Mouse (Mus musculus) T-cell, adult 2 months (primary cell): ENCODE data around the gene Car12.

Experiments used
- DNase-seq: peaks from one replicate; pipeline ENCODE4 v3.0.0; 2022; ENCODE audit warnings: low spot score

The Car12 gene

DNA sequence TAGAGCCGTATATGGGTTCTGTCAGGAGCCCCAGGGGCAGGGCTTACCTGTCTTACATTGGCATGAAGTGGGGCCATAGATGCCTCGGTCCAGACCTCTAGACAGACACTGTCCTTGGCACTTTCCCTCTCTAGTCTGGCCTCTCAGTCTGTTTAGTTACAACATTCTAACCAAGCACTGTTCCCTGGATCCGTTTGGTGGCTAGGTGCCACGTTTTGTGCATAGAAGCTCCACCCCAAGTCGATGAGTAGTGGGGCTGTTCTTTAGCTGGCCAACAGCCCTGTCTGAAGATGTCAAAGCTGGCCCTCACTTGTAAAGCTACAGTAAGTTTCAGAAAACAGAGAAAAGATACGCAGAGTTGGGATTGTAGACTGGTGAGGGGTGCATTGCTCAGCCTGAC, 2.9 kb upstream of the Car12 start:
- no peak for DNase-seq

DNA sequence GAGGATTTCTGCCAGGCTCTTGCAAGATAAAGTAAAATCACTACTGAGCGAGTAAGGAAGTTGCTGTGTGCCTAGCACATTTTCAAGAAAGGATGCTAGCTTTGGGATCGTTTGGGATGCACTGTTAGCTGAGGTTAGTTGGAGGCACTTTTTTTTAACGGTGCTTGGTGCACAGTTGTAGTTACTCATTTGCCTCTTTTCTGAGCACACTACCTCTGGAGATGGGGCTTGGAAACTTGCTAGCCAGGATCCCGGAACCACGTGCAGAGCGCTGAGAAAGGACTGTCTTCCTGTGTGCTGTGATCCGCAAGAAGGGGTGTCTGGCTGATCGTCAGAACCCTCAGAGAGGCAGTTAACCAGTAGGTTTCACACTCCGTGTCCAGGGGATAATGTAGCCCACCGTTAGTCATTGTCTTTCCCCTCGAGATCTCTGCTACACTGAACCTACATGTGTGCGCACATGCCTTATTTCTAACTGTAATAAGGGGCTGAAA, 583 bp downstream of the Car12 start:
- DNase-seq, result peak; percentile 27

DNA sequence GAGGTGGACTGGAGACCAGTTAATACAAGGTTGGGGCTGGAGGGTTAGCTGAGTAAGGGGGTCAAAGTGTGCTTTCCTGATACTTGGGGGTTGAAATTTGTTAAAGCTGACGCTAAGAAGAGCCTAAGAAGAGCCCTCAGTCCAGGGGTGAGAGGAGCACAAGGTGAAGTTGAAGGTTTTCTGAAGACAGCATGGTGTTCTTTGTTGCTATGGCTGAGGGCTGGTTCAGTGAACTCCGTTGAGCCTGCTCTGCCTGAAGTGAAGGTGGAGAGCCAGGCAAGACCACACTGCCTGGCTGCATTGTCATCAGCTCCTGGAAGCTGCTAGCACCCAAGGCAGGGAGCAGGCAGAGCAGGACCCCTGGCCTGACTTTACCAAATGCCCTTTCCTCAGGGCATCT, 1.9 kb downstream of the Car12 start:
- no peak for DNase-seq

DNA sequence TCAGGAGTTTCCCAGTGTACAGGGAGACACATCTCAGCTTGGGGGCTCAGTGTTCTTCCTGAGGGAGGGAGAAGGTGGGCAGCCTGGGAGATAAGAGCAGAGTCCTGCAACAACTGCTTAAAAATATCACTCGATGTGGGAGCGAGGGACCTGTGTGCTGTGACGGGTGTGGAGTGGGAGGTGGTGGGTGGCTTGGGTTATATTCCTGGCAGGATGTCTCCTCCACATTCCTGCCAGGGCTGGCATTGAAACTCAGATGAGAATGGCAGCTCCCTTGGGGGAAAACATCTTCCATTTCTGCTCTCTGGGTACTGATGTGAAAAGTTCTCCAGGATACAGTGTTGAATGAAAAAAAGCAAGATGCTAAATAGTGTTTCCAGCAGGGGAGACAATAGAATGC, 3.0 kb downstream of the Car12 start:
- no peak for DNase-seq

DNA sequence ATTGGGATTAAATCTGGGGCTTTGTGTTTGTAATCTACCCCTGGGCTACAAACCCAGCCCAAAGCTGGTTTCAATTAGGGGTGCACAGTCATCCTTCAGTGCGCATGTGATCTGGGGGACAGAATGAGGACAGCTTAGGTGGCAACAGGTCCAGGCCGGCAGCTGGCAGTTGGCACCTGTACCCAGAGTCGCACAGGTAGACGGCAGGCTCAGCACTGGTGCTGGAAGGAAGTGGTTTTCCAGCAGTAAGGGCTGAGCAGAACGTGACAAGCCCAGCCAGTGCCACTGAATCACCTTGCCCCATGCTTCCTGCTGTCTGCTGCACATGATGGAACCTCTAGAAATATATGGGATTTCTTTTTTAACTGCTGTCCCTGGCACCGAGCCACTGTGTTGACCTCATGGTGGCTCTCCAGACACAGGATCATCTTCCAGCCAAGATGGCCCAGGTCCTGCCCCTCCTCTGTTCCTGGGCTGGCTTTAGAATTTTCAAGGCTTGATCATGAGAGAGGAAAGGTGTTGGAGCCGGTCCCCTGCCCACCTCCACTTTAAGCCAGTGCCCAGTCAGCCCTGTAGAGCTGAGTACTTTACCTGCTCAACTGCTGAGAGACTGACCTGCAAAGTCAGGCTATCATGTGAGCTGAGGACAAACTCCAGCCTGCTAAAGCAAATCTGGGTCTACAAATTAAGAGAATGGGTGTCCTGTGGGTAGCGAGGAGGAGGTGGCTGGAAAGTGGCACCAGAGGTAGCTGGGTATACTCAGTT, 7.4 kb downstream of the Car12 start:
- DNase-seq, result no peak

DNA sequence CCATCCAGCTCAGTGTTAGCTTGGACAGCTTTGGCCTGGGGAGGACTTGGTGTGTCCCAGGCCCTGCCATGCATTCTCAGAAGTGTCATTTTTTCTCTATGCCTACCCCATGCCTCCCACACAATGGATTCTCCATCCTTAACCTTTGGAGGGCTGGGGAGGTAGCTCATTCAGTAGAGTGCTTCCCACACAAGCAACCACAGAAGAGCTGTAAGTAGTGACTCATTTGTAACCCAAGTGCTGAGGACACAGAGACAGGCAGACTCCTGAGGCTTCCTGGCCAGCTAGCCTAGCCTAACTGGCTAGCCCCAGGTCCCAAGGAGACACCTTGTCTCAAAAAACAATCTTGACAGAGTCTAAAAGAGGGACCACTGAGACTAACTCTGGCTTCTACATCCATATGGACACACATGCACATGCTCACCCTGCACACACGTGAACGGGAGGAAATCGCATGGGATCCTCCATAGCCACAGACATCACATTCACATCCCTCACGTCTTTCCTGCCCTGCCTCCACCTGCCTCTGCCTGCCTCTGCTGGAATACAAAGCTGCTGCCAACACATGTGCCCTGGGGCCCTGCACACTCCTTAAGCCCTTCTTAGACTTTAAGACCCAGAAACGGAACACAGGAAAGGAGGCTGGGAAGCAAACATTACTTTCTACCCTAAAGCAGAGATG, 8.8 kb downstream of the Car12 start:
- DNase-seq, result no peak

DNA sequence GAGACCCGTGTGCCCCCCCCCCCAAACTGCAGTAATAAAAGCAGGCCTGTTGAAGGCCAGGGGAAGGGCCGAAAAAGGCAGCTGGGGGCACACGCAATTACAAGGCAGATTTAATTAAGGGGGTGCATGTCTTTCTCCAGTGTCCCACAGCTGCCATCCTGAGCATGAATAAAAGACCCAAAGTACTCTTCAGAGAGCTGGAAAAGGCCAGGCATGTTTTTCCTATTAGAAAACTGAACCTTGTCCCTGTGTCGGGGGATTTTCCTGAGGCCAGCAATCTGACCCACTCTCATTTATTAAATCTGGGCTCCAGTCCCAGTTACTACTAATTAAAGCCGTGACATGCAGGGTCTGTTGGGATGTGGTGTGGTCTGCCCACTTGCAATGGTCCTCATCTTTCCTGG, 9.4 kb downstream of the Car12 start:
- DNase-seq, result no peak

DNA sequence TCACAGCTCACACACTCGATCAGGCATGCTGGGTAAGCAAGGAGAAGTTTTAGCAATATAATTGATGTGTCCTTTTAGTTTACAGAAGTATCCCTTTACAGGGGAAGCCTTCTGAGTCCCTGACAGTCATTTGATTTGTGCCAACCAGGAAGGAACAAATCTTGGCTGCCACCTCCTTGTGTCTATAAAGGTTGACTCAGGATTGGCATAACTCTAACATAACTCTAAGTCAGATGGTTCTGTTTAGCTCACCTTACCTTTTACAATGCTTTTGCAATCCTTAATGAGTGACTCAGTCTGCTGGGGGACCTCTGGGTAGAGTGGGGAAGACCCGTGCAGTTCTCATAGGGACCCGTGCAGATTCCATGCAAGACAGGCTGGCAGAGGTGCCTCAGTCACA, 12.1 kb downstream of the Car12 start:
- no peak for DNase-seq

DNA sequence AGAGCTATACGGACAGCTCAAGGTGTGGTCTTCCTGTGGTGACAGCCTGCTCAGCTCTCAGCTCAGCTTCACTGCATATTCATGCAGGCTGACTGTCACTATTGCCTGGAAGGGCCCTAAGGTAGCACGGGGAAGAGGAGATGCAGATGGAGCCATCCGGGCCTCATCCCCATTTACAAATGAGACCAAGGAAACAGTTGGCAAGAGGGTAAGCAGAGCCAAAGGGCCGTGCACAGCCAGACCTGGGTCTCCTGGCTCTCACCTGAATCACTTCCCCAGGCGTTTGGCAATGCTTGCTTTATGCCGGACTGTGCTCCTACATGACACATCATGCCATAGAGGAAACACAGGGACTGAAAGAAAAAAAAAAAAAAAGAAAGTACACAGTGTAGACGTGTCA, 13.8 kb downstream of the Car12 start:
- DNase-seq, result no peak

DNA sequence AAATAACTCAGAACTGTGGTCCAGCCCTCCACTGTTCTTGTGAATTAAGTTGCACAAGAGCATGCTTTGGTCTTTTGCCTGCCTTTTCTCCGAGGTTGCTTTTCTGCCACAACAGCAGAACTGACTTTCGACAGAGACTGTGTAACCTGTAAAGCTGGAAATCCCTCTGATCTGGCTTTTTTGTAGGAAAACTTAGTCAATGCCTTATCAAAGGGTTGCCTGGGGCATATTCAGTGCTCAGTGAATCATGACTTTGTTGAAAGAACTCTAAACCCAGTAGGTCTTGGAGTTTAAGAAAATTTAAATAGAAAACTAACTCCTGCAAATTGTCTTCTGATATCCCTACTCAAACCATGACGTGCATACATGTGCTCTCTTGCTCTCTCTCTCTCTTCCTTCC, 17.1 kb downstream of the Car12 start:
- no peak for DNase-seq

DNA sequence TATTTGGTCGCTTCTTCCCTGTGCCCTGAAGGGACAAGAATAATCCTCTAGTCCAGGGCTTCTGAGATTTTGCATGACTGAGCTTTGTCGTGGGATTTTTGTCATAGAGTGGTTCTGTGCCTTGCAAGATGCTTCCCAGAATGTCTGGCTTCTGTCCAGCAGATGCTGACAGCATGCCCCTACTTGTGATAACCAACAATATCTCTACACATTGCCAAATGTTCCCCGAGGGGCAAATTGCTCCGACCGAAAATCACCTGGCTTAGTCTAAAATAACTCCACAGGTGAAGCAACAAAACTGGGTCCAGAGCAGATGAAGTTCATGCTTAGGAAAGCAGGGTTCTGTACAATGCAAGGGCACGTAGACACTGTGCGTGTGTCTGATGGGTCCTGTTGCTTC, 17.8 kb downstream of the Car12 start:
- DNase-seq, result no peak

DNA sequence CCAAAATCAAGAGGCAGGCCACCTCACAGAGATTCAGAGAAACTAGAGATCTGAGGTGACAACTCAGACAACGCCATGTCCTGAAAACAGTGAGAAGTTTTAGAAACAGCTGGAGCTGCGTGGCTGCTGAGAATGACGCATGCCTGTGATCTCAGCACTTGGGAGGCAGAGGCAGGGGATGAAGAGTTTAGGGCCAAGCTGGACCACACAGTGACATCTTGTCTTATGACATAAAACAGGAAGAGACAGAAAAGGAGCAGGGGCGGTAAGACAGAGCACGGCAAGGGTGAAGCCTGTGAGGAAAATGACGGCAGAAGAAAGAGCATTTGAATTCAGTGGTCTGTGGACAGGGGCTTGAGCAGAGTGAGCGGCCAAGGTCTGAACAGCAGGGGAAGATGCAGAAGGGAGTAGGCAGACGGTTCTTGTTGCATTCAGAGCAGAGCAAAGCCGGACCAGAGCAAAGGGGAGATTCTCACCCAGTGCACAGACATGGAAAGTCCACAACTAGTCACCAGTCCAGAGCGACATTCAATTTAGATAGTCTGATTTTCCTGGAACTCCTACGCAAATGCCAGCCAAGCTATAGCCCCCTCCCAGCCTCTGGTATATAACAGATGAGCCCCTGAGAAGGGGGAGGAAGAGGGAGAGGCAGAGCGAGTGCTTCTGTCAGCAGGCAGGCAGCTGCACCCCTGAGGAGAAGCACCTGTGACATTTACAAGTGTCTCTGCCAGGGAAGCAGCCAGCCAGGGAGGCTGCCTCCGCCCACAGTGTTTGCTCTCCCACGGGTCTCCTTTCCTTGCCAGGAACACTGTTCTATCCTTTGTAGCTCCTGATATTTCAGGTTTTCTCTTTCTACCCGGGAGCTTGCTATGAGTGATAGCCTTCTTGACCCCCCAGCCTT, 19.6 kb downstream of the Car12 start:
- no peak for DNase-seq

DNA sequence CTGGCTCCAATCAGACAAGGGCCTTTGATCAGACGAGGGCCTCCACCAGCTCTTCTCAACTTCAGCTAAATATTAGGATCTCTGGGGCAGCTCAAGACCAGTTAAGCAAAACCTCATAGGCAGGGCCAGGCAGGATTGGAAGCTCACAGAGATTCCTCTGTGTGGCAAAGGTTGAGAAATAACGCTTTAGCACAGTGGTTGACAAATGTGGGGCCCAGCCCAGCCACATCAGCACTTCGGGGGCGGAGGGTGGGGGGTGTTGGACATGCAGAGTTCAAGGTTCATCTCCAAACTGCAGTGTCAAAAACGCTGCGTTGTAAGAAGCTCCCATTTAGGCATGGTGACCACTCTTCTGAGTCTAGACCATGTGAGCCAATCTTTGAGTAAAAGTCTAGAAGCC, 21.1 kb downstream of the Car12 start:
- no peak for DNase-seq

DNA sequence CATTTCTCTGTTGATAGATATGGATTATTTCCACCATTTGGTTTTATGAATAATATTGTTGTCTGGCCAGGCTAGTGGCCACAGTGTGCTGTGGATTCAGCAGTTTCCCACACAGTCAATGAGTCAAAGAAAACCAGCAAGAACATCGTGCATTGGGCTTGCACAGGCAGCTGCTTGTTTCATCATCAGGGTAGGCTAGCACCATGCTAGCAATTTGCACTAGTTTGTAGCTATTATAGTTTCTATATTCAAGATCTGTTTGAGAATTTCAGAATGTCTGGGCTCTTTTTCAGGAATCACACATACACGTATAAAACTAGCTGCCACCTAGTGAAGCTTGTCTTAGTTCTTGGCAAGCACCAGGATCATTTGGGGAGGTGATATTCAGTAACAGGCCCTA, 21.6 kb downstream of the Car12 start:
- DNase-seq, result no peak

DNA sequence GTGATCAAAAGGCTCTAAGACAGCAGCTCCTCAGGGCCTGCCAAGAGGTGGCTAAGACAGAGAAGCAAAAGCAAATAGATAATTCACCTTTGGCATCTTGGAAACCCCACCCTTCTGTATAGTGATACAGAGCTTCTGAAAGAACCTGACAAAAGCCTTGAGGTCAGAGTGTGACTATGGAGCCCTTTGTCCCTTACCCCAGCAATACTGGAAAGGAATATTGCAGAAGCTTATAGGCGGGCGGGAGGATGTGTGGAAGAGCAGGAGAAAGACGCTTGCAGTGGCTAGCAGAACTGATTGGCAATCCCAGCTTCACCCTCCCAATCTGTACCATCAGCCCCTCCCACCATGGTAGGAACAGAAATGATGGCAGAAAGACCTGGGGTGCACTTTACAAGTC, 22.5 kb downstream of the Car12 start:
- no peak for DNase-seq

DNA sequence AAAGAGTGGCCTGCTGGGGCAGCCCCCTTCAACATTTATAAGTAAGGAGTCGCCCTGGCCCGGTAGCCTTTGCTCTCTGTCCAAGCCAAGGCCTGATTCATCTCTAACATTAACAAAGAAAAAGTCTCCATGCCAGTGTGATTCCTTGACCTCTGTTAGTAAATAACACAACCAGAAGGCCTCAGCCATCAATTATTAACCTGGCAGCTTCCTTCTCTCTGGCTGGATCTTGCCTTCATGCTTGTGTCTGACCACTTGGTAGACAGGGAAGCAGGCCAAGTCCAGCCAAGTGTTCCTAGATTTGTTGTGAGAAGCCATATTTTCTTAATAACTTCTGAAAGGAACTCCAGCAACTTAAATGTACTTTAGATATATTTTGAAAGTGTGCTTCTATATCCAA, 23.1 kb downstream of the Car12 start:
- no peak for DNase-seq

DNA sequence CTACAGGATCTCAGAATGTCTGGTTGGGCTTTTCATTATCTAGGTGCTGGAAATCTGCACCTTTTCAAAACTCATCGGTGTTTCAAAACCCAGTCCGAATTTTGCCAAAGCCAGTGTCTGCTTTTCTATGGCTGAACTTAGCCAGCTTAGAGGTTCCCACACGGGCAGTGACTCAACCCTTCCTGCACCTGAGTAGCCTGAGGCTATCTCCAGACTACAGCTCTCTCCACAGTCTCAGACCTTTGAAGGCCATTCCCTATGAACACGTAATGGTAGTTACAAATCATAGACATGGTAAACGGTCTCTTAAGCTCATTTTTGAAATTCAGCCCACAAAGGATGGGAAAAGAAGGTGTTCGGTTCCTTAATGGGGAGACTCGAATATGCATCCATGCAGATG, 26.0 kb downstream of the Car12 start:
- DNase-seq, result no peak

DNA sequence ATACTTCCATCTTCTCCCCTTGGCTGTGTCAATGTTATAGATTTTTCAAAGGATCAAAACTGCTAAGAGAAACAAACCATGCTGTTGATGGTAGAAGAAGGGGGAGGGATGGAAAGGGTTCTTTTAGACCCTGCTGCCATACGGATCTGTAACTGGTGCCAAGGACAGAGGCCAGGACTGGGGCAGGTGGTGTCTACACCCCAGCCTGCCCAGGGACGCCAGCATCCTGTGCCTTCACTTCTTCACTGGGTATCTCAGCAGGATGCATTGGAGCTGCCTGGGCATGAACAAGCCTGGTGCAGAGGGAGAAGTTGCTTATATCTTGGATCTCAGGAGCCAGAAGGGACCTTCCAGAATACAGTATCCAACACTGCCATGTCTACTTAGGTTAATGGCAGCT, 31.0 kb downstream of the Car12 start:
- no peak for DNase-seq

DNA sequence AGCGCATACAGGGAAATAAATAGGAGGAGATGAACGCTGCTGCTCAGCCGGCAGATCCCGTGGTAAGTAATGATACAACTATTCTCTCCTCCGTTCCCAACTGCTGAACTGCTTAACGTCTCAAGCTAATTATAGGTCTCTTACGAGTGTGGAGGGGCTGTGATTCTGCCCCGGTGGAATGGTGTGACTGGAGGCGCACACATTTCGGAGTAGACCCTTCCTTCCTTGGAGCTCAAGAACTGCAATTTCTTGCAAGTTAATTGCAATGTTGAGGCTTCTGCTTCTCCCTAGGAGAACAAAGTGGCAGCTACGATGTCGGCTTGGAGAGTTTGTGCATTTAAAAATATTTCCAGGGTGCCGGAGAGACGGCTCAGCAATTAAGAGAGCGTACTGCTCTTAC, 34.9 kb downstream of the Car12 start:
- DNase-seq, result no peak

DNA sequence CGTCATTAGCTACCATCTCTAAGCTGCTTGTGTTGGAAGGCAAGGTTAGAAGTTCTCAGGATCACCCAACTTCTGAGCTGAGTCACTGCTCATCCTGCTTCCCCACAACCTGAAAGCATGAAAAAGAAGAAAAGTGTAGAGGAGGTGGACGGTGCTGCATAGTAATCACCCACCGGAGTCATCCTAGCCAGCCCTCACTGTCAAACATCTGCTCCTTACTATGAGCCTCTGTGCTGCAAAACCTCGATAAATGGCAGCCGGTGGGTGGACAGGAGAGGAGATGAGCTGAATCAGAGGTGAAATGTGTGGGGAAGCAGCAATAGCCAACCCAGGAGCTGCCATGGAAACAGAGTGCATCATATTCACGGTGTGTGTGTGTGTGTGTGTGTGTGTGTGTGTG, 39.4 kb downstream of the Car12 start:
- DNase-seq, result no peak

DNA sequence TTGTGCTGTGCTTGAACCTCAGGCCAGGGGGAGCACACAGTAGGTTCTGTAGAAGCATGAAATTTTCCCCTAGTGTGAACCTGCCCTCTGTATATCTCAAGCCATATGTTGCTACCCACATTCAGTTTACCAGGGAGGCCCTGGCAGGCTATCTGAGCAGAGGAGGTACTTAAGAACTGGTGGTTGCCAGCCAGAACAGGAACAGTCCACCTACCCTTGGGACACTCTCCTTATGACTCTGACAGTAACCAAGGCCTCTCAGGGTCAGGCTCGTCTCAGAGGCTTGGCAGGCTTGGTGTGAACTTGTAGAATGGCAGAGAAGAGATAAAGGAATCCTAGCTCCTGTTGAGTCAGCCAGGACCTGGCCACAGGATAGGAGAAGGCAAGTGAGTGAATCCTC, 47.5 kb downstream of the Car12 start:
- DNase-seq, result no peak

DNA sequence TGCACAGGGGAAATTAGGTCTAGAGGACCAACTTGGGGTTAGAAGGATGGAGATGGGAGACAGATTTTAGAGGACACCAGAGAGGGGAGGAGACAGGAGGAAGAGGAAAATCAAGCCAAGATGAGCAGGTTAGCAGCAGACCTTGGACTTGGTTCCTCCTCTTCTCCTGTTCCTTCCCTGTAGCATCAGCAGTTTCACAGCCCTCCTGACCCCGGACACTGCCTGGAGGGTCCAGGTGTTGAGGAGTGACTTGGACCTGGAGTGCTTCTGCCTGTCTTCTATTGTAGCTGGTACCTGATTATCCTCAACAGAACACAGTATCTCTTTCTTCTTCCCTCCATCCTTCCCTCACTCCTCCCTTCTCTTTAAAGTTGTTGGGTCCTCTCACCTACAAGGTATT, 55.2 kb downstream of the Car12 start:
- DNase-seq, result no peak

DNA sequence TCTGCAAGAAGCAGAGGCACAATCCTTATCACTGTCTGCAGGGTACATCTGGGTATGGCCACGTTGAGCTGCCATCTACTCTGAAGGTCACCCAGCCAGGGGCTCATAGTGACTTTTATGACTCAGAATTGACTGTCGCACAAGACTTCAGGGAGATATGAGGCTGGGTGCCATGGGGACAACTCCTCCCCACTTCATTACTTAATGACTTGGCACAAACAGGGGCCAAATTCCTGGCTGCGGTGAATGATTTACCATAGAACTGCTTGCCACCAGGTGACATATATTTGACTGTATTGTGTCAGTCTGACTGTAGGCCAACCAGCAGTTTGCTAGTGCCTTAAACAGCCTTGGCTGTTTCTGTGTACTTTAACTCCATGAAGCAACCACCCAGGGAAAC, 55.8 kb downstream of the Car12 start:
- DNase-seq, result no peak
